In genomic region chr16:20651076-20651946, GRCm38 (mm10) we compare ENCODE assay signal across 8 mouse cellular contexts. TPM values are rescaled to one million over a fixed set of nuclear protein-coding genes. Genes with fewer than 3 reads are reported as not detected.
A peak's percentile ranks its signal among the peaks of the same experiment; 100 is the strongest.
DNase-seq lines count a peak whose midpoint lies in the region; ATAC-seq and TF ChIP-seq lines count a peak whose summit lies in the region.

TSS of gene Psmd2 (plus strand) at chr16:20651652.

- peak within 1 kb of the TSS; percentile 88 for H3K4me2 ChIP-seq in kidney, embryonic 15.5 days

- peaks cover 2% of the 10 kb centered on the region; the same call in 1 of the 2 replicates for H3K4me1 ChIP-seq in bone marrow macrophage, adult 2 months (ENCODE audit: control insufficient read depth, insufficient read depth, low read length)
- no peaks in the 10 kb centered on the region for H3K4me1 ChIP-seq in embryonic fibroblast, embryonic 13.5 days (ENCODE audit: control insufficient read depth, insufficient read depth, low read length)
- peaks cover 12% of the 10 kb centered on the region for H3K4me1 ChIP-seq in heart, embryonic 10.5 days
- H3K4me1 ChIP-seq in kidney, embryonic 15.5 days: peaks cover 15% of the 10 kb centered on the region

- whole genome bisulfite sequencing in heart, embryonic 10.5 days: 2% methylated on average over 46 of the region's 46 CpGs
- WGBS in kidney, embryonic 15.5 days: 2% methylated on average over 46 of the region's 46 CpGs

- TF ChIP-seq CTCF in bone marrow macrophage, adult 2 months (IDR thresholded peaks at IDR 0.05; ENCODE audit: low read depth, low read length): no peak
- TF ChIP-seq CTCF in embryonic fibroblast, embryonic 13.5 days (IDR thresholded peaks at IDR 0.05; ENCODE audit: borderline replicate concordance, insufficient read depth, low read length): no peak

- H3K27me3 ChIP-seq in heart, embryonic 10.5 days (ENCODE audit: insufficient read depth, poor library complexity, severe bottlenecking): no peaks in the 10 kb centered on the region
- no peaks in the 10 kb centered on the region for H3K27me3 ChIP-seq in kidney, embryonic 15.5 days

- DNase-seq in A20 (ENCODE audit: low read depth, low spot score): peak; percentile 94
- peak; percentile 97 for DNase-seq in heart, embryonic 10.5 days (ENCODE audit: low spot score)
- DNase-seq in liver: peak; percentile 97
- peak; percentile 96 to 99 for DNase-seq in spleen, postnatal 4 days (ENCODE audit: low spot score in 2 of 2)

- H3K9me3 ChIP-seq in heart, embryonic 10.5 days: no peaks in the 10 kb centered on the region
- no peaks in the 10 kb centered on the region for H3K9me3 ChIP-seq in kidney, embryonic 15.5 days (replicated peaks)

- TF ChIP-seq POLR2A in bone marrow macrophage, adult 2 months (IDR thresholded peaks at IDR 0.05; ENCODE audit: borderline replicate concordance, low read depth, low read length): 0 out of 2 replicates have a peak, but pooled peaks have one; percentile 31
- TF ChIP-seq POLR2A in embryonic fibroblast, embryonic 13.5 days (IDR thresholded peaks at IDR 0.05; ENCODE audit: low read depth, low read length): peak; percentile 100

- peak within 1 kb of the TSS; percentile 91 for H3K9ac ChIP-seq in kidney, embryonic 15.5 days

- peaks cover 23% of the 10 kb centered on the region for H3K36me3 ChIP-seq in heart, embryonic 10.5 days
- peaks cover 31% of the 10 kb centered on the region for H3K36me3 ChIP-seq in kidney, embryonic 15.5 days

- H3K4me3 ChIP-seq in bone marrow macrophage, adult 2 months (ENCODE audit: insufficient read depth, low read length): peak within 1 kb of the TSS; percentile 84
- H3K4me3 ChIP-seq in embryonic fibroblast, embryonic 13.5 days (ENCODE audit: insufficient read depth, low read length): peak within 1 kb of the TSS; percentile 72
- H3K4me3 ChIP-seq in heart, embryonic 10.5 days: peak within 1 kb of the TSS; percentile 93
- peak within 1 kb of the TSS; percentile 93 for H3K4me3 ChIP-seq in kidney, embryonic 15.5 days (replicated peaks)

- H3K27ac ChIP-seq in bone marrow macrophage, adult 2 months (ENCODE audit: insufficient read depth, low read depth, low read length): peak within 1 kb of the TSS; percentile 60
- H3K27ac ChIP-seq in embryonic fibroblast, embryonic 13.5 days (ENCODE audit: insufficient read depth, low read length): peak within 1 kb of the TSS; percentile 72; the same call in 1 of the 2 replicates
- H3K27ac ChIP-seq in heart, embryonic 10.5 days: peak within 1 kb of the TSS; percentile 89
- H3K27ac ChIP-seq in kidney, embryonic 15.5 days: peak within 1 kb of the TSS; percentile 86

- ATAC-seq in kidney, embryonic 15.5 days (replicated peaks; ENCODE audit: low FRiP score): peak; percentile 97
- peak; percentile 94 for ATAC-seq in monocyte, adult 5-6 weeks (replicated peaks; ENCODE audit: insufficient number of reproducible peaks, low FRiP score, low TSS enrichment, poor library complexity, severe bottlenecking)

RNA-seq across cellular contexts. Expression of gene Psmd2, which starts in this region (rescaled TPM):
- polyA plus RNA-seq in bone marrow macrophage, adult 2 months (2012; ENCODE audit: insufficient read depth, insufficient read length, missing spikeins): 147 and 191 TPM in 2 replicates
- 211 and 217 TPM in 2 replicates for polyA plus RNA-seq in embryonic fibroblast, embryonic 13.5 days (2011; ENCODE audit: insufficient read length, low read depth, missing spikeins)
- 385 and 393 TPM in 2 replicates for polyA plus RNA-seq in heart, embryonic 10.5 days (2016; fragmentation: Nextera tagmentation; extraction: Ambion mirVana)
- 330 and 353 TPM in 2 replicates for polyA plus RNA-seq in kidney, embryonic 15.5 days (2015; fragmentation: Nextera tagmentation; extraction: Ambion mirVana)
- 155 to 180 TPM (median 178 TPM) in 3 replicates for total RNA-seq in monocyte, adult 5-6 weeks (2017)

Comparison
In these comparisons a context has a peak if more than half of its experiments do, and no peak if none do; other contexts are left out.
1. Peak in every context shown above with its lines: DNase-seq, ATAC-seq, H3K4me3 ChIP-seq and H3K27ac ChIP-seq.